10 mouse cellular contexts compared by ENCODE assay signal in genomic region chr1:79751186-79751585, GRCm38 (mm10). TPM values are rescaled to one million over a fixed set of nuclear protein-coding genes. Genes with fewer than 3 reads are reported as not detected.
DNase-seq lines count a peak whose midpoint lies in the region; ATAC-seq lines count a peak whose summit lies in the region.
"Had no signal": no experiment of that assay in that cellular context is flagged by ENCODE, and none has a peak within 500 bp of the region (broad histone marks: within the 10 kb centered on the region; RNA-seq: fewer than 3 reads in every experiment).

No protein-coding gene starts in this region.

- H3K4me1 ChIP-seq in liver, embryonic 11.5 days (replicated peaks; ENCODE audit: control insufficient read depth, insufficient read depth, low read length), result peaks cover 6% of the 10 kb centered on the region; the same call in 1 of the 2 replicates
- peaks cover 28% of the 10 kb centered on the region for H3K4me1 ChIP-seq in liver, embryonic 12.5 days
- H3K4me1 ChIP-seq in embryonic facial prominence, embryonic 13.5 days, result peaks cover 4% of the 10 kb centered on the region; the same call in 1 of the 2 replicates

- H3K4me3 ChIP-seq in liver, embryonic 11.5 days (ENCODE audit: low read depth, low read length), result no peak overlapping the region
- H3K4me3 ChIP-seq in liver, embryonic 12.5 days, result no peak overlapping the region
- no peak overlapping the region for H3K4me3 ChIP-seq in embryonic facial prominence, embryonic 13.5 days

- H3K27me3 ChIP-seq in liver, embryonic 11.5 days (replicated peaks; ENCODE audit: control insufficient read depth, insufficient read depth, low read length), result no peaks in the 10 kb centered on the region
- H3K27me3 ChIP-seq in liver, embryonic 12.5 days (replicated peaks), result no peaks in the 10 kb centered on the region
- no peaks in the 10 kb centered on the region for H3K27me3 ChIP-seq in embryonic facial prominence, embryonic 13.5 days

- intact Hi-C loops in left cerebral cortex, postnatal 4 days (cut with DNase I), result no loop called here
- intact Hi-C loops in left cerebral cortex, postnatal 14 days (cut with DNase I), result no loop called here

- no peaks in the 10 kb centered on the region for H3K9me3 ChIP-seq in liver, embryonic 11.5 days (ENCODE audit: control insufficient read depth, low read length)
- no peaks in the 10 kb centered on the region for H3K9me3 ChIP-seq in liver, embryonic 12.5 days (replicated peaks)
- no peaks in the 10 kb centered on the region for H3K9me3 ChIP-seq in embryonic facial prominence, embryonic 13.5 days

- ATAC-seq in liver, embryonic 11.5 days (replicated peaks; ENCODE audit: low FRiP score), result peak; percentile 36; the same call in 1 of the 2 replicates
- no peak for ATAC-seq in liver, embryonic 12.5 days
- no peak for ATAC-seq in embryonic facial prominence, embryonic 13.5 days (ENCODE audit: insufficient number of reproducible peaks, insufficient read depth, low FRiP score, low TSS enrichment, low read depth)
- ATAC-seq in megakaryocyte progenitor cell, adult 5-6 weeks (replicated peaks; ENCODE audit: poor library complexity), result peak; percentile 63

- H3K27ac ChIP-seq in liver, embryonic 11.5 days (ENCODE audit: low read depth, low read length), result peak overlapping the region; percentile 38; the same call in 1 of the 2 replicates
- no peak overlapping the region; the same call in 1 of the 2 replicates for H3K27ac ChIP-seq in liver, embryonic 12.5 days
- 0 out of 2 replicates have a peak overlapping the region, but pooled peaks have one; percentile 13 for H3K27ac ChIP-seq in embryonic facial prominence, embryonic 13.5 days
- H3K27ac ChIP-seq: liver, embryonic 14.5 days; stomach, postnatal 0 days had no signal

- DNase-seq in liver, embryonic 11.5 days (ENCODE audit: low spot score), result no peak
- DNase-seq in kidney, adult 9 months, result peak; percentile 74
- DNase-seq in adrenal gland, postnatal 4 days (ENCODE audit: low spot score in 2 of 2), result no peak
- no peak for DNase-seq in left cerebral cortex, postnatal 4 days
- no peak for DNase-seq in left cerebral cortex, postnatal 14 days (ENCODE audit: low spot score in 2 of 2)

- no peaks in the 10 kb centered on the region for H3K36me3 ChIP-seq in liver, embryonic 11.5 days (ENCODE audit: control insufficient read depth, insufficient read depth, low read length)
- H3K36me3 ChIP-seq in liver, embryonic 12.5 days, result no peaks in the 10 kb centered on the region
- no peaks in the 10 kb centered on the region for H3K36me3 ChIP-seq in embryonic facial prominence, embryonic 13.5 days

- no peak overlapping the region for H3K9ac ChIP-seq in liver, embryonic 11.5 days (ENCODE audit: low read depth, low read length)
- H3K9ac ChIP-seq in liver, embryonic 12.5 days, result no peak overlapping the region
- no peak overlapping the region for H3K9ac ChIP-seq in embryonic facial prominence, embryonic 13.5 days
- H3K9ac ChIP-seq: liver, embryonic 14.5 days had no signal

- WGBS in liver, embryonic 11.5 days, result 55% methylated on average over 5 of the region's 5 CpGs
- WGBS in liver, embryonic 12.5 days (ENCODE audit: insufficient replicate concordance), result 38% methylated on average over 5 of the region's 5 CpGs
- WGBS in embryonic facial prominence, embryonic 13.5 days, result 59% methylated on average over 5 of the region's 5 CpGs

- H3K4me2 ChIP-seq in liver, embryonic 11.5 days, result no peak overlapping the region
- no peak overlapping the region for H3K4me2 ChIP-seq in liver, embryonic 12.5 days
- H3K4me2 ChIP-seq in embryonic facial prominence, embryonic 13.5 days, result no peak overlapping the region

RNA-seq across cellular contexts. Expression of gene Mrpl44, which starts 24.6 kb away (rescaled TPM):
- polyA plus RNA-seq in liver, embryonic 11.5 days (2014; fragmentation: Nextera tagmentation; extraction: Ambion mirVana), result 49.6 and 51.0 TPM in 2 replicates
- polyA plus RNA-seq in liver, embryonic 12.5 days (2016; fragmentation: Nextera tagmentation; extraction: Ambion mirVana), result 35.0 and 35.4 TPM in 2 replicates
- polyA plus RNA-seq in embryonic facial prominence, embryonic 13.5 days (2015; fragmentation: Nextera tagmentation; extraction: Ambion mirVana), result 49.7 and 60.0 TPM in 2 replicates
- total RNA-seq in megakaryocyte progenitor cell, adult 5-6 weeks (2015), result 50.8 and 55.8 TPM in 2 replicates
- total RNA-seq in megakaryocyte progenitor cell, adult 5-6 weeks (2017), result 57.3 and 68.7 TPM in 2 replicates
- 10 to 100 TPM; 59.6 to 65.1 TPM for total RNA-seq in adrenal gland, postnatal 4 days (2021)
- total RNA-seq in left cerebral cortex, postnatal 4 days (2021), result 10 to 100 TPM; 21.0 to 22.4 TPM
- total RNA-seq in left cerebral cortex, postnatal 14 days (2021), result 10 to 100 TPM; 24.8 to 26.4 TPM

RNA-seq across cellular contexts. Expression of gene Wdfy1, which starts 24.8 kb away (rescaled TPM):
- 25.0 and 28.2 TPM in 2 replicates for polyA plus RNA-seq in liver, embryonic 11.5 days (2014; fragmentation: Nextera tagmentation; extraction: Ambion mirVana)
- 16.2 and 16.5 TPM in 2 replicates for polyA plus RNA-seq in liver, embryonic 12.5 days (2016; fragmentation: Nextera tagmentation; extraction: Ambion mirVana)
- polyA plus RNA-seq in embryonic facial prominence, embryonic 13.5 days (2015; fragmentation: Nextera tagmentation; extraction: Ambion mirVana), result 35.7 and 38.3 TPM in 2 replicates
- 24.9 and 25.8 TPM in 2 replicates for total RNA-seq in megakaryocyte progenitor cell, adult 5-6 weeks (2015)
- 11.6 and 16.1 TPM in 2 replicates for total RNA-seq in megakaryocyte progenitor cell, adult 5-6 weeks (2017)
- 10 to 100 TPM; 46.4 TPM for total RNA-seq in adrenal gland, postnatal 4 days (2021)
- total RNA-seq in left cerebral cortex, postnatal 4 days (2021), result 10 to 100 TPM; 56.1 to 59.6 TPM
- total RNA-seq in left cerebral cortex, postnatal 14 days (2021), result 10 to 100 TPM; 39.3 to 42.0 TPM

Comparison
In these comparisons a context has a peak if more than half of its experiments do, and no peak if none do; other contexts are left out.
1. ATAC-seq: peak in liver, embryonic 11.5 days (single experiment) and megakaryocyte progenitor cell, adult 5-6 weeks (single experiment); none in liver, embryonic 12.5 days (single experiment) and embryonic facial prominence, embryonic 13.5 days (single experiment).